Mouse (Mus musculus) right cerebral cortex, postnatal 4 days (tissue): ENCODE data around the gene Adgb.
A peak's percentile ranks its signal among the peaks of the same experiment; 100 is the strongest.
"Not testable (repeated sequence)": the region's sequence is repeated elsewhere in the genome, so short reads cannot be mapped to it uniquely, and the experiment has no call there.

ENCODE experiments used
- DNase-seq: peaks from one replicate; pipeline ENCODE4 v3.0.0-alpha.2; 2022

Adgb gene

DNA sequence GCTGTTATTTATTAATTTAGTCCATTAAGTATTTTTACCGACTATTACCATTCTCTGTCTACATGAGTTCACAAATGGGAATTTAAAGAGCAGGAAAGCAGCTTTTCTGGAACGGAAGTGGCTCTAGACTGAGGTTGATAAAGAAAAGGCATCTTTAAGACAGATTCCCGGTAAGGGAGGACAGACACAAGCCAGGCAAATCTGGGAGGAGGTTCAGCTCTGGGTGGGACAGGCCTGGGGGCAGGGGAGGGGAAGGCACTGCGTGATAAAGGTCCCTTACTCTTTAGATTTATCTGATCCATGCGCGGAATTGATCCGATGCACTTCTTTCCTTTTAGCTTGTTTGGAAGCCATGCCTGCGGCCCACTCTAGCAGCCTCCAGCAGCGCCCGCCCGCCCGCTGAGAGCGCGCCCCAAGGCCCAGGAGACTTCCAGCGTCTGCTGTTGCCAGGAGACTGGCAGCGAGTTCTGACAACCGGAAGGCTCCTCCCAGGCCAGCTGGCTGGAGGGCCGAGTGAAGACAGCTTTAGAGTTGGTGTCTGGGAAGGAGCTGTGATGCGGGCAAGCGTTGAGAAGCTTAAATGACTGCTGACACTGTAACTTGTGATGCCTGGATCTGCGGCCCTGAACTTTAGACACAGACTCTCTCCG, at the start of gene Adgb:
TSS of gene Adgb (minus strand) at position 366 of the 650 bp plus-strand sequence.
- peak; percentile 58 for DNase-seq

DNA sequence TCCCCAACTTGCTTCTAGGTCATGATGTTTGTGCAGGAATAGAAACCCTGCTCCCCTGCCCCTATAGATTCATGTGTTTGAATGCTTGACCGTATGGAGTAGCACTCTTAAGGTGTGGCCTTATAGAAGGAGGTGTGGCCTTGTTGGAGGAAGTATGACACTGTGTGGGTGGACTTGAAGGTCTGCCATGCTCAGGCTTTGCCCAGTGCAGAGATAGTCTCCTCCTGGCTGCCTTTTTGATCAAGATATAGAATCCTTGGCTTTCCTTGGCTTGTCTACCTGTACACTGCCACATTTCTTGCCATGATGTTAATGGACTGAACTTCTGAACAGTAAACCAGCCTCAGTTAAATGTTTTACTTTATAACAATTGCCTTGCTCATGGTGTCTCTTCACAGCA, 8.0 kb upstream of the Adgb start:
- DNase-seq, result no peak

DNA sequence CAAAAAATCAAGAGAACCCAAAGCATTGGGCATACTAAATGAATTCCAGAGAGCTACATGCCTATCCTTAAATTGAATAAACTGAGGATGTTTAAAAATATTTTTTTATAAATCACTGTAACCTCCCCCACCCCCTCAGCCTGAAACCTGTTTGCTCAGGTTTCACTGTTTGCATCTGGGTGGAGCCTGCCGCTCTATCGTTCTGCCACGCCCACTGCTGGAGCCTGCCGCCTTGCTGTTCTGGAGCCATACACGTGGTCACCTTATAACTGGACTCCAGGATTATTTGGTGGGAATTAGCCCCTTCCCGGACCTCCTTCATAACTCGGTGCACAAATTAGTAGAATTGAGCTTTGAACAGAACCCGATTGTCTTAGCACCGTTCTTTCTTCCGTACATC, 5.3 kb upstream of the Adgb start:
- DNase-seq, result not testable (repeated sequence)

DNA sequence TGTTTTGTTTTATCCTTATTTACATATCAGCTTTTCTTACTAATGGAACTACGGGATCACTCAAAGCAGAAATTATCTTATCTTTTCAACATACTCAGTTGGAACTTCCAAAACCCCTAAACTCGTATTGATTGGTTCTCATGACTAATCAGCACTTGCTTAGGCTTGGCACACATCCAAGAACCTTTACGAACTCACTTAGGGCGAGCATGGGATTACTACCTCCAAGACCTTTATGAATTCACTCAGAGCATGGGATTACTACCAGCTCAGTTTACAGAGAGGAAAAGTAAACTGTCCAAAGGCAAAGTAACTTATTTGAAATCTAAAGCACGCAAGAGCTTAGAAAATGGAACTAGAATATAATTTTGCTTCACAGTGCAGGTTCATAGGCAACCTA, 4.8 kb upstream of the Adgb start:
- no peak for DNase-seq

DNA sequence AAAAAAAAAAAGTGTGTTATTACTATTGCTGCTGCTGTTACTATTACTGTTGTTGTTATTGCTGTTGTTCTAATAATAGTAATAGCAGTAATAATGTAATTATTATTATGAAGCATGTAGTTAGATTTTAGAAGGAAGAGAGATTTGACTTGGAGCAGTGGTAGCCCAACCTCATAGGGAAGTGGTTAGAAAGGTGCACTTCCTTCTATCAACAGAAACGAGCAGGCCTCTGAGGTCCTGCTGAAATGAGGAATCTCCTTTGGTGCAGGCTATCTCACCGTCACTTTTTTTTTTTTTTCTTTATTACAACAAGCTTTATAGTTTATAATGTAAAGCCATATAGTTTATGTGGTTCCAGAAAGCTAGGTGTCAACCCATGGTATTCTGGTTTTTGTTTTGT, 4.4 kb upstream of the Adgb start:
- no peak for DNase-seq

DNA sequence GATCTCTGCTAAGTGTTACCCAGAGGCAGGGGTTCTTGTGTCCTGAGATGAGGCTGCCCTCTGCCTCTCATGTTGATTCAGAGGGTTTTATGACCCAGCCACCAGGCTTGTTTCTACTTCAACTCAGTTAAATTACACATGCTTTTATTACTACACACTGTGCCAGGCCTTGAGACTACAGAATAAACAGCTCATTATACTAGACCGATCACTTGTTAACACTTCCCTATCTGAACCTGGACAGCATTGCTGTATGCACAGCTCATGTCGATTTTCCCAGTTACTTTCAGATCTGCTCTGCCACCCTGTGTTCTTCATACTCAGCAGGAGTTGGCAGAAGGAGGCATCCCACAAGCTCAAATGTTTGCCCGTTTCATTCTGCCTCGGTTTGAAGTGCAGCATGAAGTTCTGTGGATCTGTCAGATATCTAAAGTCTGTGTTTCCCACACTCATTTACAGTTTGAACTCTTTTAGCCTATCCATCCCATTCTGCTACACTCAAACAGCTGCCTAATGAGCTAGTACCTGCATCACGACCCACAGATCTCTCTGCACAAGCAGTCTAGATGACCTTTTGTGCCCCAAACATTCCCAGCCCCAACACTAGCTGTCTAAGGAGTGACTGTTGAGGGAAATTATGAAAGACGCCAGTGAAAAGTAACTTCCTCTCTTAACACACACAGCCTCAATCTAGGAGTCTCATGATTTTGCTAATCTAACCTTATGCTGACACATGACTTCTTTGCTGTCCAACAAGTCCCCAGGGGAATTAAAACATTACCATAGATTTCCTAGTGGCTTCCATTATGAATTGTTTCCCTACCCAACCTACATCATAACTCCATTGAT, 3.2 kb downstream of the Adgb start:
- no peak for DNase-seq

DNA sequence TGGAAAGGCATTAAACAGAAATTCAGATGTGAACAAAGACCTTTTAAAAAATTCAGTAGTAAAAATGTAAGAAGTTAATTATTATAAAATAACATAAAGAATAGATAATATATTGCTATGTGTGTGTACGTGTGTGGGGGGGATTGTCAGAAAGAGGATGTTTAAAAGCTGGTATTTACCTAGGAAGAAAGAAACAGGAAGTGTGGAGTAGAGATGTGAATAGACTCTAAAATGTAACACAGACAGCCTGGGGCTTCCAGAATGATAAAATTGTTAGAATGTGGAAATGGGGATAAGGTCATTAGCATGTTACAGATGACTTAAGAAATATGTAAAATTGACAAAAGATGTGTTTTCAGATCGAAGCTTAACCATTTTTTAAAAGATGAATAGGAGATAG, 12.0 kb downstream of the Adgb start:
- DNase-seq, result no peak

DNA sequence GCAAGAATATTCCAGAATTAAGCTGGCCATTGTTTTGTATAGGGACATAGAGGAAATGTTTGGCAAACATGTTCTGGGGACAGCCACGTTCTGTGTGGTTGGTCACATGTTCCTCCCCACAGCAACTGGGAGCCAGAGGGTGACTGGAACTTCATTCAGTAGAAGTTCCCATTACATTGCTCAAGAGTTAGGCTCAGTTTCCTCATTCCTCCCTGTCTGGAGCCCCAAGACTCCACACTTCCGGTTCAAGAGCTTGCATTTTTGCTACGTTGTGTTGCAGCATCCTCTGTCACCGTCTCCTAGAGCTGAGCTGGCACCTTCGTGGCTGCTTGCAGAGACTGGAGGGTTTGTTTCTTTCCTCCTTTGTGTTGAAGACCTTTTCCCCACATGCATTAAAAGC, 15.1 kb downstream of the Adgb start:
- no peak for DNase-seq

DNA sequence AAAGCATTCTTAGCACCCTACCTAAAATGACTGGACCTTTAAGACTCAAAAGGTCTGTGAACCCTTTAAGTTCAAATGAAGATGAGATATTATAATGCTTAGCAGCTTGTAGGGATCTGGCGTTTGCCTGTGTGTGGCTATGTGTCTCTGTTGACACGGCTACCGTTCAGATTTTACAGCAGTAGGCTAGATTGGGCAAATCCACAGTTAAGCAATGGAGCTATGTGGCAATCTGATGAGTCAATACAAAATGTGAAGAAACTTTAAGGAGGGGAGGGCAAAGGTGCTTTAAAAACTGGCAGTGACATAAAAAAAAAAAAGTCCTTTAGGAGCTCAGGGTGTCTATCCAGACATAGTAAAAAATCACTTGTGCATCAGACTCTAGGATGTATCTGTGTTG, 23.1 kb downstream of the Adgb start:
- no peak for DNase-seq

DNA sequence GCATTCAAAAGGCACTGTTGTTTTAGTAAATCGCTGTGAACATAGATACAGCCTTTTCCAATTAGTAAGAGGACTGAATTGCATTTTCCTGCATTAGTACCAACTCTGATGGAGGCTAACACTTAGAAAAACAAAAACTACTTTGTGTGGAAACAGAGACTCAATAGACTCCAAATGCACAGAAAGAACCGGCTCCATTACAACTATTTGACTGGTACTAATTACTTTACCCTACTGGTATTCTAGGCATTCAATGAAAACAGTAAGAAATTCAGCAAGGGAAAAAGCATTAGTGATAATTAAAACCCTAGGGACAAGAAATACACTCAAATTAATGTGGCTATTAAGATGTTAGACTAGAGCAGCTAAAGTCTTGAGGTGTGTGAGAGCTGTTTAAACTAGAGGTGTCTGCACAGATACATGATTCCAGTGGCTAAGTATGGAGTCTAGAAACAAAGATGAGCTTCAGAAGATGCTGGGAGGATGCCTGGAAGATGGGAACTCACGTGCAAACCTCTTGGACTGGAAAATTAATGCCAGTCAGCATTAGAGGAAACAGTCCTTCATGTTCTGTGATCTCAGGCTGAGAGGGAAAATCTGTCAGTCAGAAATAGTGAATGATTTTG, 27.2 kb downstream of the Adgb start:
- no peak for DNase-seq

DNA sequence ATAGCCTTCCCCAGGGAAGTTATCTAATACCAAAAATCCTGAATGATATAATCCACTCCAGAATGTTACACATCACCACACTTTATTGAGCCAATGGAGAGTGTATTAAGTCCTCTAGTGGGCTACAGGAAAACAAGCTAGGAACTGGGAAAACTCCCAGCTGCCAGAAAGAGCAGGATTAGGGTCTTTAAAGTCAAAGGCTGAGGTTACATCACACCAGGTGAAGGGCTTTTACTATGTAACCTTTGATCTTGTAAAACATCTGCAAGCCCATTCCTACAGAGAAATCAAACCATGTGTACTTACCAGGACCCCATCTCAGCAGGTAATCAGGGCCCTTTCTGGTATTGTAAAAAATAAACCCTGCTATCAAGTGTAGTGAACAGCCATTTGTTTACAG, 28.6 kb downstream of the Adgb start:
- DNase-seq, result no peak

DNA sequence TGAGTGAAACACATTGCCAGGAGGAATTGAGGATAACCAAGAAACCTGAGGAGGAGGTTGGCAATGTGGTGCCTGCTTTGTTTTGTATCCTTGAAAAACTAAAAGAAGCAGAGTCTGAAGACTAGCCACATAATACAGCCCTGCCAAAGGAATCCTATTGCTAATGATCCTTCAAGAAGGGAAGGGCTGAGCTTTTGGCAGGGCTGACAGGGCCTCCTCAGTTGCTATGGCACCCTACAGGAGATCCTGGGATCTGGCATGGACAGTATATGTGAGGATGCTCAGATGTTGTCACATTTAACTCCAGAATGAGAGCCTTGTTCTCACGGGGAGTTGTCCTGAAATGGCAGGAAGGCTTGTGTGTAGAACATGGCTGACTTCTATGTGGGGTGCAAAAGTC, 37.1 kb downstream of the Adgb start:
- DNase-seq, result no peak

DNA sequence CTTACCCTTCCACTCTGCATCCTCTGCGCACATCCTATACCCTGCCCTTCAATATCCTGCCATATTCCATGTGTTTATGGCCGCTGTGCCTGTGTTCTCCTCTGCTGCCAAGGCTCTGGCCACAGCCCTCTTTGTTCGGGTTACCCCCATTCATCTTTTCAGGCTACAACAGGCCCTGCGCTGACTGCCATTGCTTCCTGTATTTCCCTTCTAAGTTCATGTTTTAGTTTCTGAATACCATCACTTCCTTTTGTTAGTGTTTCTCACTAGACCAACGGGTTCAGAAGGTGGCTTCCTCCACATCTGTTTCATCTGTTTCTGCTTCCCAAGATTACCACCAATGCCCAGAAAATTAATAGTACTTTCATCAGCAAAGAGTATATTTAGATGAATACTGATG, 42.5 kb downstream of the Adgb start:
- no peak for DNase-seq

DNA sequence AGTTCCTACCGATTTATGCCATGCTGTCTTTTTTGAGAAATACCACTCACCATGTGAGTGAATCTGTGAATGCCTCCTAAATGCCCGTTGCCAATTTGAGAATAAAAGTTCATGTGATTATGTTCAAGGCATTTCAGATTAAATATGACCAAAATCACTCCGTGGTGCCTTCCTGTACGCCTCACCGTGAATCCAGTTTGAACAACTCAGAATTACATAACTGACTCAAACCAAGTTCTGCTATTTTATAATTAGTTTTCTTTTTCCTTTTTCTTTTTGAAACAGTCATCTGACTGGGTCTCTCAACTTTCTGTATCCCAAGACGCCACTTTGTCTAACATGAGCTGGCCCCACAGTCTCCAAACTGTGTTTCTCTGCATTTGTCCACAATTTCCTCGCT, 43.1 kb downstream of the Adgb start:
- DNase-seq, result no peak

DNA sequence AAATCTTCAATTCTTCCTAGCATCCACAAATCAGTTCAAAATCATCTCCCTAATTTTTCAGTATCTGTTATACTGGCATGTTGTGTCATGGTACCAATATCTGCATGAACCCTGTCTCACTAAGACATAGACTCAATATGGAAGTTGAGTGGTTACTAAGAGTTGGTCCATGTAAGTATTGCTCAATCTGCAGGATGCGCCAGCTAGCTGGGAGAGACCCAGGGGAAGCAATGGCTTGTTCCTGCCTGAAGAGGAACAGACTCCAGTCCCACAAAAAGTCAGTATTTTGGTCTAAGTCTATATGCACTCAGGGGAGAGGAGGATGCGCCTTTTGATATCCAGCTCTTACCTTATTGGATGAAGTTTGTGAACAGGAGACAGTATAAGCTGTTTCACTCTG, 47.7 kb downstream of the Adgb start:
- no peak for DNase-seq

DNA sequence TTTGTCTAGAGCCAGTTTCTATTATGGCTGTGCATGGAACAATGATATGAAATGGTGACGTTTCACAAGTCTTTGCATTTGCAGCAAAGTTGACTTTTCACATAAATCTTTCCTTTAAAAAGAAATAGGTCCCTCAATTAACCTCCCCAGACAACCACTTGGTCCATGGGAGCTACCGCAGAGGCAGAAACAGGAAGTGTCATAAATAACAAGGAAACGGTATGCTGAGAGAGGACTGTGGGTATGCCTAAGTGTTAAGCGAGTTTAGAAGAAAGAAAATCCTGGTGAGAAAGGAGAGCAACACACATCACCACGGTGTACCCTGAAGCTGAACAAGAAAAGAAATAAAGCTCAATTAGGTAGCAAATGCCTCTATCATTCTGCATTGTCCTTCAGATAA, 61.1 kb downstream of the Adgb start:
- DNase-seq, result no peak

DNA sequence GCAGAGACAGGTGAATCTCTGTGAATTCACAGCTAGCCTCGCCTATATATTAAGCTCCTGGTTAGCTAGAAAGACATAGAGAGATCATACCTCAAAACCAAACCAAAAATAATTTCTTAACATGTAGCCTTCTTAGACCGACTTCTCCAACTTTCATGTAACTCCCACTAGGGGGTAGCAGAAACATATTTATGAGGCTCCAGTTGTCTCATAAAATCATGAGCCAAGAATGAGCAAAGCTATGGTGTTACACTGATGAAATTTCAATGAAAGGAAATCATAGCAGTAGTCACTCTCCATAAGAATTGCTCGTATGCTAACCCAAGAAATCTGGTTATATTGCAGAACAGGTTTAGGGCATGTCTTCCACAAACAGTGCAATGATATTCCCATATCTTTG, 64.0 kb downstream of the Adgb start:
- no peak for DNase-seq

DNA sequence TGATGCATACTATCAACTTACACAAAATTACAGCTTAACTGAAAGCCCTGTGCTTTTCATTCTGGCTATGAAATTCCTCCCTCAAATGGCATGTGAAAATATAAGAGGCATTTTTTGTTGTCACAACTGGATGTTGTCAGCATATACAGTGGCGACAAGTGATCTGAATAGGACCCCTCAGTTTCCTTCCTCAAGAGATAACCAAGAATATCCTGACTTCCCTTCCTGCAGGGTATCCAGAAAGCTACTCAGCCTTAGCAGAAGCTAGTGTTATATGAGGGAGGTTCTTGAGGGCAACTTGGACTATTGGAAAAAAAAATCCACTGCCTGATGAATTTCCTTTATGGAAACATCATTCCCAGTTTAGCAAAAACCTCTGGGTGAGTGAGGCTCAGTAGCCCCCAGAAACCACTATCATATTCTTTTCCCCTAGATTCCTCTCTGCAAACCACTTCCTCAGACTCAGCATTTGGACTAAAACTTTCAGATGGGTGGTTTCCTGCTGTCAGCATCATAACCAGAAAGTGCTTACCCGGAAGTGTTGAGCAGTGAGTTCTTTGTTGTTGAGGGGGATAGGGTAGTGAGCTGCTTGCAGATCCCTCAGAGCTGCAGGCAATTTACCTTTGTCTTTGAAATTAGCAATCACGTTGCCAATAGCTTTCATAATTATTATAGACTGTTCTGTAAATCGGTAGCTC, 76.2 kb downstream of the Adgb start:
- DNase-seq, result no peak

DNA sequence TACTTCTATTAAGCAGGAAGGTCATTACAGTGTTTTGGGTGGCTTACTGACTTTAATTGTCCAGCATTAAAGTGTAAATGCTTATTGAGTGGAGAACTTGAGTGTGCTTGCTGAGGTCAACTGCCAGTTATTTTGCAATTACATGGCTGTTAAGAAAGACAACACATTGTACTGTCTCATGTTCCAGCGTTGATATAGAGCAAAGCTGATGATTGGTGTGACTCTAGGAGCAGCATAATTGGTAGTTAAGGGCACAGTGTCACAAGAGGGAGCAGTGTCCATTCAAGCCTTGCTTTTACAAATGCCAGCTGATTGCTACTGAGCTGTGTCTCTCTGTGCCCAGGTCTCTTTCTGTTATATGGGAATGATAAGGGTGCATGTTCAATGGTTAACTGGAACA, 97.5 kb downstream of the Adgb start:
- no peak for DNase-seq

DNA sequence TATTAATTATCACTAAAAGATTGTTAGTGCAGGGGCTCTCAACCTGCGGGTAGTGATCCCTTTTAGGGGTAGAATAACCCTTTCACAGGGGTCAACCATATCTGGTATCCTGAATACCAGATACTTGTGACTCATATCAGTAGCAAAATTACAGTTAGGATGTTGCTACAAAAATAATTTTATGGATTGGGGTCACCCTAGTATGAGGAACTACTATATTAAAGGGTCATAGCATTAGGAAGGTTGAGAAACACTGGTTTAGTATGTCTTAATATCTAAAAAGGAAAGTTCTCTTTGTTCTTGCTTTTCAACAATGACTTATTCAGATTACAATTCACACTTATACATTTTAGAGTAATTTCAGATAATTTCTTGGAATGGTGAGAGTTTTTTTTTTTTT, 108.1 kb downstream of the Adgb start:
- DNase-seq, result no peak

DNA sequence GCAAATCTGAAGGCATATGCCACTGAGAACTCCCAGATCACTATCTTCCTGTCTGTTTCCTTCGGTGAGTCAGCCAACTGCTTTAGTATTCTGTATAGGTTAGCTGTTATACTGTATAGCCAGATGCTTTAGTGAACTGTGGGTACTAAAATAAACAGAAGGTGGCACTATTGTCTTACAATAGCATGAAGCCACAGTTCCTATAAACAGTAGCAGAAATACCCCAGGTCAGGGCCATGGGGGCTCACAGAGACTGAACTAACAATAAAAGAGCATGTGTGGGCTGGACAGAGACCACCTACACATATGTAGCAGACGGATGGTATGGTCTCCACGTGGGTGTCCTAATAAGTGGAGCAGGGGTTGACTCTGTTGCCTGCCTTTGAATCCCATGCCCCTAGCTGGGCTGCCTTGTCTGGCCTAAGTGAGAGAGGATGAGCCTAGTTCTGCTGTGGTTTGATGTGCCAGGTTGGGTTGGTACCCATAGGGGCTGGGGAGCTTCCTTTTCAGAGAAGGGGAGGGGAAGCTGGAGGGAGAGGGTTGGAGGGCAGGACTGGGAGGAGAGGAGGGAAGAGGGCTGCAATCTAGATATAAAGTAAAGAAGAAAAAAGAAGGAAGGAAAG, 116.4 kb downstream of the Adgb start:
- no peak for DNase-seq

DNA sequence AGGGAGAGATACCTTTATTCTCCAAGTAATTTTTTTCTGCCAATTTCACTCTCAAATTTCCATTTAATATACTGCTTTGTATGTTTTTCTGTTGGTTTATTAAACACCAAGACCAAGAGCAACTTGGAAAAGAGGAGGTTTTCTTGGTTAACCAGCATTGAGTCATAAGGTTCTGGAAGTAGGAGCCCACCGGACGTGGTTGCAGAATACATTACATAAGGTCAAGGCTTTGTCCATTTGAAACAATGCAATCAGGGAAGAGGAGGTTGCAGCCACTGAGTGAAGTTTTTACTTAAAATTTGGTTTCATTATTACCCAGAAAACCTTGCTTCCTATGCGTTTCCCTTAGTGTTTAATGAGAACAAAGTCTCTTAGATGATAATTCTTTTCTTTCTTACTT, 119.9 kb downstream of the Adgb start:
- DNase-seq, result no peak

DNA sequence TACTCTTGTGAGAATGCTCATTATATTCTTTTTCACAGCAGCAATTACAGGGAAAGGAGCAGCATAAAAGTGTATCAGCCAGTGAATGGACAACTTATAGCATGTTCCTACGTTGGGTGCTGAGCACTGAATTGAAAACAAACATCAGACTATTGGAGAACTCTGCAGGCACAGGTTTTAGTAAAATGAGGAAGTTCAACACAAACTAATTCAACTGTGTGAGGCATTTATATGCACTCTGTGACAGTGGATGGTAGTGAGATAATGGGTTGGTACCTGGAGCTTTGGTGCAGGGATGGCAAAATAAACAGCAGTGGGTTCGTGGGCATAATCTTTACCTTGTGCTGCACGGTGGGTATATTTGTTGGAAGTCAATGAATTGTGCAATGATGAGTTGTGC, 121.6 kb downstream of the Adgb start:
- no peak for DNase-seq
